Mouse (Mus musculus) embryonic facial prominence, embryonic 11.5 days (tissue): ENCODE measurements around the gene Adarb2. TPM values are rescaled to one million over a fixed set of nuclear protein-coding genes. Genes with fewer than 3 reads are reported as not detected.

Experiments used
- ATAC-seq: fragments of 200-750 bp; cut with Nextera tagmentation; replicated peaks from 2 replicates; pipeline ENCODE4 v1.8.0; 2017; ENCODE audit warnings: low read depth; ENCODE audit not compliant: insufficient number of reproducible peaks, low FRiP score, low TSS enrichment
- DNase-seq: peaks from one replicate; pipeline ENCODE4 v3.0.0-alpha.2; 2015; ENCODE audit warnings: low spot score
- H3K27ac ChIP-seq: fragments of 300-500 bp; sonication (generic); replicated peaks from 2 replicates; pipeline ENCODE4 v1.5.1; 2014; ENCODE audit warnings: mild to moderate bottlenecking, low read depth, low read length, control low read depth
- H3K27me3 ChIP-seq: fragments of 300-500 bp; sonication (generic); 2 replicates; pipeline ENCODE4 v1.6.1; 2014; ENCODE audit warnings: mild to moderate bottlenecking, low read length, moderate library complexity, mixed read lengths; ENCODE audit not compliant: control insufficient read depth, insufficient read depth
- H3K36me3 ChIP-seq: fragments of 300-500 bp; sonication (generic); replicated peaks from 2 replicates; pipeline ENCODE4 v1.6.1; 2014; ENCODE audit warnings: low read depth, mild to moderate bottlenecking, low read length, moderate library complexity, mixed read lengths; ENCODE audit not compliant: control insufficient read depth, insufficient read depth
- H3K4me1 ChIP-seq: fragments of 300-500 bp; sonication (generic); 2 replicates; pipeline ENCODE4 v1.6.1; 2014; ENCODE audit warnings: low read length, mixed read lengths; ENCODE audit not compliant: control insufficient read depth, insufficient read depth
- H3K4me2 ChIP-seq: fragments of 300-500 bp; sonication (generic); 2 replicates; pipeline ENCODE4 v1.6.1; 2014; ENCODE audit warnings: low read depth, mild to moderate bottlenecking, control low read depth, low read length, moderate library complexity
- H3K4me3 ChIP-seq: fragments of 300-500 bp; sonication (generic); 2 replicates; pipeline ENCODE4 v1.5.1; 2014; ENCODE audit warnings: low read depth, low read length, control low read depth
- H3K9ac ChIP-seq: fragments of 300-500 bp; sonication (generic); replicated peaks from 2 replicates; pipeline ENCODE4 v1.6.1; 2014; ENCODE audit warnings: mild to moderate bottlenecking, control low read depth, low read length
- H3K9me3 ChIP-seq: fragments of 300-500 bp; sonication (generic); replicated peaks from 2 replicates; pipeline ENCODE4 v1.6.1; 2016; ENCODE audit warnings: mild to moderate bottlenecking, low read length, inconsistent platforms, mixed read lengths; ENCODE audit not compliant: control insufficient read depth
- WGBS: fragments of 180-500 bp; shearing (Covaris S2); extraction: QIAGEN DNeasy Blood & Tissue Kit; methylation state at CpG from one replicate; pipeline ENCODE4 v1.1.7; 2014; 5-methylcytosine and 5-hydroxymethylcytosine counted together
- polyA plus RNA-seq: library from polyadenylated mRNA; unstranded; fragments of >200 nt; fragmentation: Nextera tagmentation; extraction: Ambion mirVana; gene quantifications from 2 replicates; pipeline ENCODE4 v1.2.1, GENCODE M21; 2014

Adarb2 gene
- polyA plus RNA-seq, 1 experiment from 2014 or later: 1.8 TPM

GRCm38 (mm10) chr13:8402324-8402873 is 199.7 kb downstream of the Adarb2 start:
- no peak overlapping the region for H3K27ac ChIP-seq
- no peak for ATAC-seq
- no peak overlapping the region for H3K9ac ChIP-seq
- H3K4me3 ChIP-seq: no peak overlapping the region
- WGBS: 80% methylated on average over 3 of the region's 3 CpGs
- no peaks in the 10 kb centered on the region for H3K36me3 ChIP-seq
- no peaks in the 10 kb centered on the region for H3K4me1 ChIP-seq
- no peaks in the 10 kb centered on the region for H3K27me3 ChIP-seq
- no peaks in the 10 kb centered on the region for H3K9me3 ChIP-seq
- DNase-seq: no peak
- H3K4me2 ChIP-seq: no peak overlapping the region

GRCm38 (mm10) chr13:8406020-8406419 is 203.4 kb downstream of the Adarb2 start:
- Histone ChIP-seq H3K9ac (no peak overlapping the region), H3K4me3 (no peak overlapping the region), H3K9me3 (no peaks in the 10 kb centered on the region), H3K27me3 (no peaks in the 10 kb centered on the region), H3K36me3 (no peaks in the 10 kb centered on the region), H3K4me2 (no peak overlapping the region), H3K4me1 (no peaks in the 10 kb centered on the region), H3K27ac (no peak overlapping the region)
- WGBS: 80% methylated on average over 6 of the region's 6 CpGs
- ATAC-seq (no peak), DNase-seq (no peak)

GRCm38 (mm10) chr13:8410353-8411318 is 208.0 kb downstream of the Adarb2 start:
- no peak for ATAC-seq
- 71% methylated on average over 5 of the region's 5 CpGs for WGBS
- no peaks in the 10 kb centered on the region for H3K36me3 ChIP-seq

GRCm38 (mm10) chr13:8424019-8424719 is 221.5 kb downstream of the Adarb2 start:
- ATAC-seq (no peak), DNase-seq (no peak)
- no peak overlapping the region for H3K4me2 ChIP-seq
- H3K4me1 ChIP-seq: no peaks in the 10 kb centered on the region
- 87% methylated on average over 15 of the region's 15 CpGs for WGBS
- H3K27ac ChIP-seq: no peak overlapping the region
- H3K27me3 ChIP-seq: no peaks in the 10 kb centered on the region
- no peaks in the 10 kb centered on the region for H3K36me3 ChIP-seq
- no peaks in the 10 kb centered on the region for H3K9me3 ChIP-seq
- no peak overlapping the region for H3K4me3 ChIP-seq
- H3K9ac ChIP-seq: no peak overlapping the region

More at GRCm38 (mm10) chr13:8410353-8411318, 208.0 kb downstream of the Adarb2 start:
- DNase-seq: no peak
- Histone ChIP-seq H3K27me3 (no peaks in the 10 kb centered on the region), H3K4me2 (no peak overlapping the region), H3K9ac (no peak overlapping the region), H3K4me3 (no peak overlapping the region), H3K9me3 (no peaks in the 10 kb centered on the region), H3K27ac (no peak overlapping the region), H3K4me1 (no peaks in the 10 kb centered on the region)

DNA sequence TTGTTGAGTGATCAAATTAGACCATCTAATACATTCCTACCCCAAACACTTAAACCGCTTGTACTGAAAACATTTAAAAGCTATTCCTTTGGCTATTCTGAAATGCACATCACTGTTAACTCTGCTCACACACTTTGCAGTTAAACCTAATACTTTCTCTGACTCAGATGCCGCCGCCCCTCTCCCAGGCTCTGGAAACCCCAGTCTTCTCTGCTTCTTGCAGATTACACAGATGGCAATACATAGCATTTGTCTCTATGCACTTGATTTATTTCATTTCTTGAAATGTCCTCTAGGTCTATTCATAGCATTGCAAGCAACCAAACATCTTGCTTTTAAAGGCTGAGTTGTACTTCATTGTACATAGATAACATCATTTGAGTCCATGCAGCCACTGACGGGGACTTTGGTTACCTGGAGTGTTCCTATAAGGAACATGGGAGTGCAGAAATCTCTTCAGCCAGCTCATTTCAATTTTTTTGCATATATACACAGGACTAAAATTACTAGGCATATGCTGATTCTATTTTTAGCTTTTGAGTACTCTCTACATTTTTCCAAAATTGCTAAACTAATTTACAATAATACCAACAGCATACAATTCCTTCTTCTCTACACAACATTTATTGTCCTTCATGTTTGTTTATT is 236.6 kb downstream of the Adarb2 start:
- H3K36me3 ChIP-seq: no peaks in the 10 kb centered on the region
- H3K4me3 ChIP-seq: no peak overlapping the region
- no peaks in the 10 kb centered on the region for H3K4me1 ChIP-seq
- no peak for ATAC-seq
- no peaks in the 10 kb centered on the region for H3K9me3 ChIP-seq
- no peak overlapping the region for H3K9ac ChIP-seq
- no peak for DNase-seq
- WGBS: 91% methylated on average over 4 of the region's 4 CpGs
- H3K27ac ChIP-seq: no peak overlapping the region
- H3K27me3 ChIP-seq: no peaks in the 10 kb centered on the region
- no peak overlapping the region for H3K4me2 ChIP-seq

- WGBS: 86% methylated on average over 2 of the region's 2 CpGs
- no peak overlapping the region for H3K27ac ChIP-seq
- ATAC-seq (no peak), DNase-seq (no peak)
- no peaks in the 10 kb centered on the region for H3K9me3 ChIP-seq
- H3K27me3 ChIP-seq: no peaks in the 10 kb centered on the region
- H3K36me3 ChIP-seq: no peaks in the 10 kb centered on the region
- H3K4me3 ChIP-seq: no peak overlapping the region
- no peak overlapping the region for H3K4me2 ChIP-seq
- H3K9ac ChIP-seq: no peak overlapping the region
- no peaks in the 10 kb centered on the region for H3K4me1 ChIP-seq
Observed at GRCm38 (mm10) chr13:8445415-8445814, 242.7 kb downstream of the Adarb2 start.

- H3K4me1 ChIP-seq: no peaks in the 10 kb centered on the region
- H3K4me2 ChIP-seq: no peak overlapping the region
- H3K27me3 ChIP-seq: no peaks in the 10 kb centered on the region
- H3K4me3 ChIP-seq: no peak overlapping the region
- no peak overlapping the region for H3K27ac ChIP-seq
- WGBS: 65% methylated on average over 8 of the region's 8 CpGs
- DNase-seq: peak; percentile 12
- no peak; the same call in 1 of the 2 replicates for ATAC-seq
- no peaks in the 10 kb centered on the region for H3K36me3 ChIP-seq
- H3K9ac ChIP-seq: no peak overlapping the region
- H3K9me3 ChIP-seq: no peaks in the 10 kb centered on the region
Observed at GRCm38 (mm10) chr13:8448192-8448879, 245.7 kb downstream of the Adarb2 start.
